ENCODE assay signal across 21 mouse cellular contexts in genomic region chr14:101591101-101591500, GRCm38 (mm10). TPM values are rescaled to one million over a fixed set of nuclear protein-coding genes. Genes with fewer than 3 reads are reported as not detected.
DNase-seq lines count a peak whose midpoint lies in the region; ATAC-seq and TF ChIP-seq lines count a peak whose summit lies in the region.
"Had no signal": no experiment of that assay in that cellular context is flagged by ENCODE, and none has a peak within 500 bp of the region (broad histone marks: within the 10 kb centered on the region; RNA-seq: fewer than 3 reads in every experiment).

No protein-coding gene starts in this region.

- H3K36me3 ChIP-seq in hindbrain, postnatal 0 days (ENCODE audit: insufficient read depth, low read length) = no peaks in the 10 kb centered on the region
- H3K36me3 ChIP-seq in hindbrain, embryonic 11.5 days (ENCODE audit: control insufficient read depth, insufficient read depth, low read length) = no peaks in the 10 kb centered on the region
- H3K36me3 ChIP-seq: embryonic facial prominence, embryonic 10.5 days; forebrain, embryonic 15.5 days; hindbrain, embryonic 15.5 days; liver, embryonic 13.5 days; midbrain, embryonic 10.5 days had no signal

- no peak for TF ChIP-seq POLR2A in brain, embryonic 14.5 days (IDR thresholded peaks at IDR 0.05; ENCODE audit: borderline replicate concordance, extremely low read depth, insufficient read depth, insufficient read length, poor library complexity, severe bottlenecking)

- TF ChIP-seq CTCF in hindbrain, postnatal 0 days (IDR thresholded peaks at IDR 0.05; ENCODE audit: low read depth) = no peak
- TF ChIP-seq CTCF in brain, embryonic 14.5 days (IDR thresholded peaks at IDR 0.05; ENCODE audit: borderline replicate concordance, extremely low read depth, insufficient read depth, insufficient read length) = no peak

- no peak overlapping the region for H3K4me2 ChIP-seq in hindbrain, postnatal 0 days (ENCODE audit: low read depth, low read length)
- H3K4me2 ChIP-seq in hindbrain, embryonic 11.5 days (replicated peaks; ENCODE audit: low read depth, low read length) = no peak overlapping the region
- H3K4me2 ChIP-seq: forebrain, embryonic 15.5 days; hindbrain, embryonic 15.5 days; liver, embryonic 13.5 days had no signal

- DNase-seq in adrenal gland, adult 2 months = peak; percentile 53
- no peak for DNase-seq in adrenal gland, adult 18-20 months (ENCODE audit: low spot score in 2 of 2)
- peak; percentile 33 for DNase-seq in hindbrain, postnatal 0 days (ENCODE audit: low spot score)
- DNase-seq in hindbrain, embryonic 11.5 days (ENCODE audit: low spot score) = no peak
- DNase-seq in brain, embryonic 14.5 days (ENCODE audit: low read depth) = peak; percentile 34
- DNase-seq in cerebellum, postnatal 10 days = peak; percentile 74 to 82
- DNase-seq in layer of hippocampus, postnatal 25 days (ENCODE audit: extremely low spot score in 1 of 2, low spot score in 1 of 2) = no peak
- no peak for DNase-seq in lung, postnatal 14 days
- DNase-seq: gastrocnemius, postnatal 25 days; kidney, adult 18-20 months; kidney, postnatal 14 days; liver, embryonic 13.5 days; lung, postnatal 10 days; thymus, postnatal 14 days had no signal

- no peak overlapping the region for H3K4me3 ChIP-seq in hindbrain, postnatal 0 days (ENCODE audit: low read length)
- H3K4me3 ChIP-seq in hindbrain, embryonic 11.5 days (ENCODE audit: low read depth, low read length) = no peak overlapping the region
- H3K4me3 ChIP-seq: embryonic facial prominence, embryonic 10.5 days; erythroblast, embryonic 14.5 days; forebrain, embryonic 15.5 days; hindbrain, embryonic 15.5 days; liver, embryonic 13.5 days; midbrain, embryonic 10.5 days had no signal

- H3K9ac ChIP-seq in hindbrain, postnatal 0 days (replicated peaks; ENCODE audit: low read length) = no peak overlapping the region
- no peak overlapping the region for H3K9ac ChIP-seq in hindbrain, embryonic 11.5 days (ENCODE audit: low read depth, low read length)
- H3K9ac ChIP-seq: forebrain, embryonic 15.5 days; hindbrain, embryonic 15.5 days; liver, embryonic 13.5 days had no signal

- ATAC-seq in hindbrain, postnatal 0 days = peak; percentile 45; the same call in 1 of the 2 replicates
- ATAC-seq in hindbrain, embryonic 11.5 days (ENCODE audit: low FRiP score) = no peak
- ATAC-seq: forebrain, embryonic 15.5 days; Patski had no signal

- H3K4me1 ChIP-seq in hindbrain, postnatal 0 days (ENCODE audit: insufficient read depth, low read length) = peaks cover 2% of the 10 kb centered on the region; the same call in 1 of the 2 replicates
- no peaks in the 10 kb centered on the region for H3K4me1 ChIP-seq in hindbrain, embryonic 11.5 days (replicated peaks; ENCODE audit: control insufficient read depth, insufficient read depth, low read length)
- H3K4me1 ChIP-seq: forebrain, embryonic 15.5 days; hindbrain, embryonic 15.5 days; liver, embryonic 13.5 days had no signal

- H3K9me3 ChIP-seq in hindbrain, postnatal 0 days (ENCODE audit: low read length) = no peaks in the 10 kb centered on the region
- no peaks in the 10 kb centered on the region for H3K9me3 ChIP-seq in hindbrain, embryonic 11.5 days (ENCODE audit: control insufficient read depth, low read length)
- H3K9me3 ChIP-seq: hindbrain, embryonic 15.5 days; liver, embryonic 13.5 days had no signal

- no peaks in the 10 kb centered on the region for H3K27me3 ChIP-seq in hindbrain, postnatal 0 days (ENCODE audit: insufficient read depth, low read length)
- H3K27me3 ChIP-seq in hindbrain, embryonic 11.5 days (ENCODE audit: control insufficient read depth, insufficient read depth, low read length) = no peaks in the 10 kb centered on the region
- H3K27me3 ChIP-seq: CH12.LX; forebrain, embryonic 15.5 days; hindbrain, embryonic 15.5 days; liver, embryonic 13.5 days; Patski had no signal

- H3K27ac ChIP-seq in hindbrain, postnatal 0 days = no peak overlapping the region
- no peak overlapping the region for H3K27ac ChIP-seq in hindbrain, embryonic 11.5 days (ENCODE audit: low read depth, low read length)
- H3K27ac ChIP-seq: embryonic facial prominence, embryonic 10.5 days; forebrain, embryonic 15.5 days; hindbrain, embryonic 15.5 days; liver, embryonic 13.5 days; midbrain, embryonic 10.5 days had no signal

- 43% methylated on average over 5 of the region's 5 CpGs for WGBS in hindbrain, postnatal 0 days
- 78% methylated on average over 5 of the region's 5 CpGs for WGBS in hindbrain, embryonic 11.5 days

RNA-seq across cellular contexts. Expression of gene Tbc1d4, which starts 17.9 kb away (rescaled TPM):
- total RNA-seq in adrenal gland, adult 2 months (2021) = 10 to 100 TPM; 53.6 to 65.4 TPM
- polyA plus RNA-seq in adrenal gland, adult 2 months (2012; rRNA removed) = 20.4 and 24.3 TPM in 2 replicates
- total RNA-seq in adrenal gland, adult 18-20 months (2021) = 10 to 100 TPM; 32.8 to 52.2 TPM
- 25.0 and 29.5 TPM in 2 replicates for total RNA-seq in hindbrain, postnatal 0 days (2014; rRNA removed)
- polyA plus RNA-seq in hindbrain, postnatal 0 days (2015; fragmentation: Nextera tagmentation; extraction: Ambion mirVana) = 9.7 and 11.5 TPM in 2 replicates
- 4.8 and 5.0 TPM in 2 replicates for polyA plus RNA-seq in hindbrain, embryonic 11.5 days (2014; fragmentation: Nextera tagmentation; extraction: Ambion mirVana)
- 6.8 and 9.0 TPM in 2 replicates for polyA plus RNA-seq in brain, embryonic 14.5 days (2012; rRNA removed)
- total RNA-seq in layer of hippocampus, postnatal 25 days (2021) = 1 to 10 TPM; 9.2 to 9.4 TPM

RNA-seq across cellular contexts. Expression of gene Commd6, which starts 49.4 kb away (rescaled TPM):
- total RNA-seq in adrenal gland, adult 2 months (2021) = 10 to 100 TPM; 99.7 to 99.8 TPM
- polyA plus RNA-seq in adrenal gland, adult 2 months (2012; rRNA removed) = 19.7 and 36.4 TPM in 2 replicates
- 10 to 100 TPM; 91.2 to 92.7 TPM for total RNA-seq in adrenal gland, adult 18-20 months (2021)
- 27.7 and 52.3 TPM in 2 replicates for total RNA-seq in hindbrain, postnatal 0 days (2014; rRNA removed)
- 88.5 and 92.2 TPM in 2 replicates for polyA plus RNA-seq in hindbrain, postnatal 0 days (2015; fragmentation: Nextera tagmentation; extraction: Ambion mirVana)
- 119 and 121 TPM in 2 replicates for polyA plus RNA-seq in hindbrain, embryonic 11.5 days (2014; fragmentation: Nextera tagmentation; extraction: Ambion mirVana)
- 40.3 and 54.8 TPM in 2 replicates for polyA plus RNA-seq in brain, embryonic 14.5 days (2012; rRNA removed)
- 10 to 100 TPM; 60.7 to 67.1 TPM for total RNA-seq in layer of hippocampus, postnatal 25 days (2021)

Comparison
In these comparisons a context has a peak if more than half of its experiments do, and no peak if none do; other contexts are left out.
1. DNase-seq: peak in adrenal gland, adult 2 months (single experiment), hindbrain, postnatal 0 days (single experiment), brain, embryonic 14.5 days (single experiment) and cerebellum, postnatal 10 days (2 of 2); none in adrenal gland, adult 18-20 months (0 of 2), hindbrain, embryonic 11.5 days (single experiment), layer of hippocampus, postnatal 25 days (0 of 2) and lung, postnatal 14 days (single experiment).